Mouse (Mus musculus) urinary bladder, postnatal 0 days (tissue): ENCODE results near the gene Abca14. TPM values are rescaled to one million over a fixed set of nuclear protein-coding genes. Genes with fewer than 3 reads are reported as not detected.

Source experiments
- polyA plus RNA-seq: library from polyadenylated mRNA; unstranded; fragments of >200 nt; fragmentation: Nextera tagmentation; extraction: Ambion mirVana; gene quantifications from 2 replicates; pipeline ENCODE4 v1.2.1, GENCODE M21; 2015

The Abca14 gene
- polyA plus RNA-seq = not detected in 2 replicates

GRCm38 (mm10) chr7:120203789-120204188 lies at the start of gene Abca14:
Gene Abca14 (plus strand): TSS chr7:120203961.

GRCm38 (mm10) chr7:120173603-120174244 lies 30.0 kb upstream of the Abca14 start, which contains the start of gene Anks4b:
Gene Anks4b (plus strand): TSS chr7:120173858.

GRCm38 (mm10) chr7:120201771-120202170 lies 2.0 kb upstream of the Abca14 start, which contains the start of gene Crym:
Gene Crym (minus strand): TSS chr7:120202111.

GRCm38 (mm10) chr7:120328087-120328793 lies 124.5 kb downstream of the Abca14 start, which contains the start of gene Abca15:
Gene Abca15 (plus strand): TSS chr7:120328670.

Other genes starting within 250 kb of the Abca14 start
- gene Dnah3, start 108.7 kb upstream of the Abca14 start, polyA plus RNA-seq = not detected in 2 replicates
- gene Tmem159, start 101.6 kb upstream of the Abca14 start, polyA plus RNA-seq = 184 and 186 TPM in 2 replicates
- not detected in 2 replicates for gene Zp2, start 58.7 kb upstream of the Abca14 start, polyA plus RNA-seq
- gene Anks4b, start 30.1 kb upstream of the Abca14 start, polyA plus RNA-seq = not detected in 2 replicates
- 3.0 and 3.9 TPM in 2 replicates for gene Crym, start 1.9 kb upstream of the Abca14 start, polyA plus RNA-seq
- not detected in 2 replicates for gene Abca15, start 124.7 kb downstream of the Abca14 start, polyA plus RNA-seq
- gene Abca16, start 205.7 kb downstream of the Abca14 start, polyA plus RNA-seq = not detected in 2 replicates